21 mouse cellular contexts compared by ENCODE assay signal in the genomic region with DNA sequence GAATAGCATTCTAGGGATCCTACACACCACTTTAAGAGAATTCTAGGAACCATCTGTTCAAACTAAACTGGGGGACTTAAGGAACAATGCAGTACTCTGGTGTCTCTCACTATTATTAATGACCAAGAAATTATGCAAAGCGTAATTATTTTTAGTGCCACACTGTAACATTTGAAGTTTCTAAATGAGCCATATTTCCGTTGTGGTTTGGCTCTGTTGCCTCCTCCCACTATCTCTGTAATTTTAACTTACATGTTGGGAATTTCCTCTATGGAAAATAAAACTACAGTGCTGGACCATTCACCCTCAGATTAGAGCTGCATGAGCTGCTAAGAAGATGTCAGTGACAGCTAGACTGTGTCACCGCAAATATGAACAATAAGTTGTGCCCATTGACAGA.
DNase-seq lines count a peak whose midpoint lies in the region; ATAC-seq and TF ChIP-seq lines count a peak whose summit lies in the region.
"Had no signal": no experiment of that assay in that cellular context is flagged by ENCODE, and none has a peak within 500 bp of the region (broad histone marks: within the 10 kb centered on the region; RNA-seq: fewer than 3 reads in every experiment).

No protein-coding gene starts in this region.

- H3K9me3 ChIP-seq in forebrain, postnatal 0 days (ENCODE audit: low read length), result no peaks in the 10 kb centered on the region
- H3K9me3 ChIP-seq: embryonic facial prominence, embryonic 13.5 days; forebrain, embryonic 12.5 days; G1E; hindbrain, embryonic 10.5 days had no signal

- H3K9ac ChIP-seq in forebrain, postnatal 0 days, result no peak overlapping the region
- H3K9ac ChIP-seq: embryonic facial prominence, embryonic 13.5 days; forebrain, embryonic 12.5 days; hindbrain, embryonic 14.5 days had no signal

- ATAC-seq in activated CD4-positive, CD25-positive, alpha-beta regulatory T cell, adult 4 months, result peak; percentile 63
- peak; percentile 77 for ATAC-seq in inflammation-experienced regulatory T-cells, adult 6 months
- ATAC-seq in forebrain, postnatal 0 days, result no peak
- ATAC-seq: forebrain, embryonic 16.5 days had no signal

- no peak overlapping the region for H3K4me3 ChIP-seq in forebrain, postnatal 0 days (ENCODE audit: low read depth, low read length)
- H3K4me3 ChIP-seq: embryonic facial prominence, embryonic 13.5 days; forebrain, embryonic 12.5 days; heart, adult 2 months; hindbrain, embryonic 10.5 days had no signal

- H3K4me1 ChIP-seq in forebrain, postnatal 0 days (ENCODE audit: insufficient read depth), result no peaks in the 10 kb centered on the region
- H3K4me1 ChIP-seq: embryonic facial prominence, embryonic 13.5 days; forebrain, embryonic 12.5 days; hindbrain, embryonic 10.5 days had no signal

- no peak overlapping the region for H3K4me2 ChIP-seq in forebrain, postnatal 0 days (ENCODE audit: low read depth)
- H3K4me2 ChIP-seq: embryonic facial prominence, embryonic 13.5 days; forebrain, embryonic 12.5 days; heart, embryonic 11.5 days; hindbrain, embryonic 14.5 days had no signal

- no peaks in the 10 kb centered on the region for H3K27me3 ChIP-seq in forebrain, postnatal 0 days (ENCODE audit: insufficient read depth, low read length)
- H3K27me3 ChIP-seq: embryonic facial prominence, embryonic 13.5 days; forebrain, embryonic 12.5 days had no signal

- no peak for TF ChIP-seq CTCF in forebrain, postnatal 0 days (IDR thresholded peaks at IDR 0.05; ENCODE audit: low read depth)

- DNase-seq in CD4-positive, CD25-positive, alpha-beta regulatory T cell, adult 2 months (ENCODE audit: low read depth, low spot score), result peak; percentile 40
- no peak for DNase-seq in MN1 (ENCODE audit: low spot score)
- DNase-seq in urinary bladder, postnatal 25 days (ENCODE audit: low spot score), result no peak
- no peak for DNase-seq in forebrain, postnatal 0 days
- DNase-seq: adrenal gland, postnatal 14 days; B cell, adult 2 months; cerebellum, adult 11-12 months; cerebellum, adult 9-10 months; cerebellum, postnatal 25 days; gastrocnemius, postnatal 10 days; heart, adult 2 months; kidney, adult 11 months had no signal

- WGBS in forebrain, postnatal 0 days, result 84% methylated on average over 3 of the region's 3 CpGs

- no peak overlapping the region for H3K27ac ChIP-seq in forebrain, postnatal 0 days (ENCODE audit: low read depth, low read length)
- H3K27ac ChIP-seq: embryonic facial prominence, embryonic 13.5 days; forebrain, embryonic 12.5 days; heart, adult 2 months; hindbrain, embryonic 10.5 days; hindbrain, embryonic 14.5 days had no signal

- no peaks in the 10 kb centered on the region for H3K36me3 ChIP-seq in forebrain, postnatal 0 days (ENCODE audit: insufficient read depth)
- H3K36me3 ChIP-seq: embryonic facial prominence, embryonic 13.5 days; forebrain, embryonic 12.5 days; G1E; hindbrain, embryonic 10.5 days had no signal
